Mouse (Mus musculus) CD8-positive naive resting alpha-beta T cell, adult 2 months (primary cell): ENCODE data around the gene Srsx.
"Not testable (repeated sequence)": the region's sequence is repeated elsewhere in the genome, so short reads cannot be mapped to it uniquely, and the experiment has no call there.

Experiments used
- DNase-seq, 2 experiments: peaks; one replicate each; pipeline ENCODE4 v3.0.0; 2022; ENCODE audit warnings: low read depth in 2 of 2, low spot score in 2 of 2

Srsx gene

DNA sequence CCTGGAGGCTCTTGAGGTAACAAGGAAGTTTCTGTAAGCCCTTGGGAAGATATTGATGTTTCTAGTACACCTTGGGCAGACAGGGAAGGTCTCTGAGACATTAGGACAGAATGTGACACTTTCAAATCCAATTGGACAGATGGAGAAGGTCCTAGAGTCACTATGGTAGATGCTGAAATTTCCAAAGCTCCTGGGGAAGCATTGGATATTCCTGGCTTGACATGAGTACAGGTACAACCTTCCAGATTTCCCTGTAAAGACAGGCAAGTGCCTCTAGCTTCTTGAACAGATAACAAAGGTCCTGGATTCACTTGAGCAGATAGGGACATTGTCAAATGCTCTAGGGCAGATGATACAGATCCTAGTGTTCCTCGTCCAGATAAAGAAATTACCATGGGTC is at the start of gene Srsx:
Srsx (minus strand) TSS at position 101 of the 400 bp plus-strand sequence.
- not testable (repeated sequence) for DNase-seq

DNA sequence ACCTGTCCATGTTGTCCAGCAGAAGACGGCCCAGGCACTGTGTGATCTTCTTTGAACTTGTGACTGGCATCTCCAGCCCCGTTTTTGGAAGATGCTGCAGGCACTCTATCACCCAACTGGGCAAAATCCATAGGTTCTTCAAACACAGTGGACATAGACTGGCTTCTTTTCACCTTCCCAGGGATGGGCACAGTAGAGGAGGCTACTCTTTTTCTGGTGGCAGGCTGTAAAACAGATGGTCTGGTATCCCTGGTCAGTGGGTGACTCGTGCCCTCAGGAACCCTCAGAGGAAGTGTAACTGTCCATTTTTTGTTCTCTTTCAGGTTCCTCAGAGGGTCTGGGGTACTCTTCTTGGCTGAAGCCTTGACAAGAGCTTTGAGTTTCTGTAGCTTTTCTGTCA is 24.5 kb upstream of the Srsx start, which contains the start of gene Gm17577:
Gm17577 (minus strand) TSS at position 101 of the 400 bp plus-strand sequence.
- DNase-seq = not testable (repeated sequence)
